Mouse (Mus musculus): ENCODE data around the gene Arf3. TPM values are rescaled to one million over a fixed set of nuclear protein-coding genes. Genes with fewer than 3 reads are reported as not detected.
"Not testable (repeated sequence)": the region's sequence is repeated elsewhere in the genome, so short reads cannot be mapped to it uniquely, and the experiment has no call there.

The Arf3 gene
- total and polyA plus RNA-seq, 2 experiments from 2014 or later: 17.3 to 27.6 TPM

- ATAC-seq (ENCODE audit: insufficient read depth, low read depth) (no peak), DNase-seq (ENCODE audit: low spot score) (no peak)
- Histone ChIP-seq H3K4me3 (ENCODE audit: low read depth, low read length) (no peak overlapping the region), H3K4me1 (ENCODE audit: control insufficient read depth, insufficient read depth) (peaks cover 13% of the 10 kb centered on the region), H3K4me2 (ENCODE audit: low read depth, low read length) (no peak overlapping the region), H3K27me3 (ENCODE audit: control insufficient read depth, insufficient read depth, low read length) (no peaks in the 10 kb centered on the region), H3K9me3 (replicated peaks; ENCODE audit: control insufficient read depth, low read length) (no peaks in the 10 kb centered on the region), H3K27ac (ENCODE audit: low read depth) (no peak overlapping the region), H3K36me3 (replicated peaks; ENCODE audit: control insufficient read depth, insufficient read depth, low read length) (peaks cover 11% of the 10 kb centered on the region), H3K9ac (replicated peaks; ENCODE audit: low read depth, low read length) (no peak overlapping the region)
- TF ChIP-seq CTCF (IDR thresholded peaks at IDR 0.05; ENCODE audit: low read depth): no peak
- no peak for TF ChIP-seq EP300 (IDR thresholded peaks at IDR 0.05; ENCODE audit: low read depth)
- 48% methylated on average over 10 of the region's 10 CpGs for WGBS
These were observed 16.6 kb downstream of the Arf3 start for GRCm38 (mm10) chr15:98746344-98746965.

GRCm38 (mm10) chr15:98743863-98744262, 19.2 kb downstream of the Arf3 start:
- peaks cover 36% of the 10 kb centered on the region for H3K36me3 ChIP-seq (replicated peaks; ENCODE audit: control insufficient read depth, insufficient read depth, low read length)
- H3K27me3 ChIP-seq (ENCODE audit: control insufficient read depth, insufficient read depth, low read length); H3K4me2 ChIP-seq (ENCODE audit: low read depth, low read length); DNase-seq (ENCODE audit: low spot score); H3K9me3 ChIP-seq (replicated peaks; ENCODE audit: control insufficient read depth, low read length); H3K4me3 ChIP-seq (ENCODE audit: low read depth, low read length); H3K27ac ChIP-seq (ENCODE audit: low read depth); ATAC-seq (ENCODE audit: insufficient read depth, low read depth); H3K9ac ChIP-seq (replicated peaks; ENCODE audit: low read depth, low read length): not testable (repeated sequence)
- H3K4me1 ChIP-seq (ENCODE audit: control insufficient read depth, insufficient read depth): peaks cover 13% of the 10 kb centered on the region
- WGBS: 78% methylated on average over 3 of the region's 3 CpGs

GRCm38 (mm10) chr15:98742766-98743428, 20.1 kb downstream of the Arf3 start:
- TF ChIP-seq EP300 (IDR thresholded peaks at IDR 0.05; ENCODE audit: low read depth): no peak
- no peak for TF ChIP-seq CTCF (IDR thresholded peaks at IDR 0.05; ENCODE audit: low read depth)
- peaks cover 44% of the 10 kb centered on the region for H3K36me3 ChIP-seq (replicated peaks; ENCODE audit: control insufficient read depth, insufficient read depth, low read length)
- H3K4me3 ChIP-seq (ENCODE audit: low read depth, low read length): no peak overlapping the region
- H3K4me2 ChIP-seq (ENCODE audit: low read depth, low read length): no peak overlapping the region
- H3K9me3 ChIP-seq (replicated peaks; ENCODE audit: control insufficient read depth, low read length): no peaks in the 10 kb centered on the region
- no peaks in the 10 kb centered on the region for H3K27me3 ChIP-seq (ENCODE audit: control insufficient read depth, insufficient read depth, low read length)
- H3K9ac ChIP-seq (replicated peaks; ENCODE audit: low read depth, low read length): no peak overlapping the region
- WGBS: 80% methylated on average over 8 of the region's 8 CpGs
- DNase-seq (ENCODE audit: low spot score): no peak
- peaks cover 13% of the 10 kb centered on the region for H3K4me1 ChIP-seq (ENCODE audit: control insufficient read depth, insufficient read depth)
- ATAC-seq (ENCODE audit: insufficient read depth, low read depth): no peak
- H3K27ac ChIP-seq (ENCODE audit: low read depth): no peak overlapping the region

- Histone ChIP-seq H3K4me3 (ENCODE audit: low read depth, low read length) (no peak overlapping the region), H3K36me3 (replicated peaks; ENCODE audit: control insufficient read depth, insufficient read depth, low read length) (peaks cover 61% of the 10 kb centered on the region)
- whole genome bisulfite sequencing: 89% methylated on average over 8 of the region's 8 CpGs
These were observed 22.8 kb downstream of the Arf3 start for GRCm38 (mm10) chr15:98740219-98740618.

GRCm38 (mm10) chr15:98738796-98739195, 24.2 kb downstream of the Arf3 start:
- peaks cover 58% of the 10 kb centered on the region for H3K36me3 ChIP-seq (replicated peaks; ENCODE audit: control insufficient read depth, insufficient read depth, low read length)
- ATAC-seq (ENCODE audit: insufficient read depth, low read depth): no peak
- no peak for DNase-seq (ENCODE audit: low spot score)
- H3K4me1 ChIP-seq (ENCODE audit: control insufficient read depth, insufficient read depth): no peaks in the 10 kb centered on the region
- no peak for TF ChIP-seq CTCF (IDR thresholded peaks at IDR 0.05; ENCODE audit: low read depth)
- no peak for TF ChIP-seq EP300 (IDR thresholded peaks at IDR 0.05; ENCODE audit: low read depth)
- no peak overlapping the region for H3K27ac ChIP-seq (ENCODE audit: low read depth)
- no peak overlapping the region for H3K4me3 ChIP-seq (ENCODE audit: low read depth, low read length)
- H3K9me3 ChIP-seq (replicated peaks; ENCODE audit: control insufficient read depth, low read length): no peaks in the 10 kb centered on the region
- H3K27me3 ChIP-seq (ENCODE audit: control insufficient read depth, insufficient read depth, low read length): no peaks in the 10 kb centered on the region
- H3K9ac ChIP-seq (replicated peaks; ENCODE audit: low read depth, low read length): no peak overlapping the region
- H3K4me2 ChIP-seq (ENCODE audit: low read depth, low read length): no peak overlapping the region
- 74% methylated on average over 4 of the region's 4 CpGs for WGBS

More at GRCm38 (mm10) chr15:98740219-98740618, 22.8 kb downstream of the Arf3 start:
- H3K9ac ChIP-seq (replicated peaks; ENCODE audit: low read depth, low read length): no peak overlapping the region
- H3K27me3 ChIP-seq (ENCODE audit: control insufficient read depth, insufficient read depth, low read length): no peaks in the 10 kb centered on the region
- H3K4me2 ChIP-seq (ENCODE audit: low read depth, low read length): no peak overlapping the region
- ATAC-seq (ENCODE audit: insufficient read depth, low read depth) (no peak), DNase-seq (ENCODE audit: low spot score) (no peak)
- TF ChIP-seq CTCF (IDR thresholded peaks at IDR 0.05; ENCODE audit: low read depth) (no peak), EP300 (IDR thresholded peaks at IDR 0.05; ENCODE audit: low read depth) (no peak)
- H3K9me3 ChIP-seq (replicated peaks; ENCODE audit: control insufficient read depth, low read length): no peaks in the 10 kb centered on the region
- H3K4me1 ChIP-seq (ENCODE audit: control insufficient read depth, insufficient read depth): peaks cover 3% of the 10 kb centered on the region; the same call in 1 of the 2 replicates
- no peak overlapping the region for H3K27ac ChIP-seq (ENCODE audit: low read depth)

GRCm38 (mm10) chr15:98737881-98738280, 25.1 kb downstream of the Arf3 start:
- ATAC-seq (ENCODE audit: insufficient read depth, low read depth): no peak
- Histone ChIP-seq H3K4me1 (ENCODE audit: control insufficient read depth, insufficient read depth) (no peaks in the 10 kb centered on the region), H3K4me2 (ENCODE audit: low read depth, low read length) (no peak overlapping the region), H3K9me3 (replicated peaks; ENCODE audit: control insufficient read depth, low read length) (no peaks in the 10 kb centered on the region), H3K27me3 (ENCODE audit: control insufficient read depth, insufficient read depth, low read length) (no peaks in the 10 kb centered on the region), H3K36me3 (replicated peaks; ENCODE audit: control insufficient read depth, insufficient read depth, low read length) (peaks cover 58% of the 10 kb centered on the region), H3K27ac (ENCODE audit: low read depth) (no peak overlapping the region), H3K4me3 (ENCODE audit: low read depth, low read length) (no peak overlapping the region), H3K9ac (replicated peaks; ENCODE audit: low read depth, low read length) (no peak overlapping the region)
- no peak for DNase-seq (ENCODE audit: low spot score)
- TF ChIP-seq CTCF (IDR thresholded peaks at IDR 0.05; ENCODE audit: low read depth) (peak; percentile 52), EP300 (IDR thresholded peaks at IDR 0.05; ENCODE audit: low read depth) (no peak)
